Mouse (Mus musculus): Measurements from ENCODE around the gene Morc1. TPM values are rescaled to one million over a fixed set of nuclear protein-coding genes. Genes with fewer than 3 reads are reported as not detected.

The Morc1 gene
- polyA plus RNA-seq, 1 experiment = not detected

- H3K27ac ChIP-seq (ENCODE audit: insufficient read depth, low read length) = no peak within 1 kb of the TSS
- no peaks in the 10 kb centered on the region for H3K4me1 ChIP-seq (ENCODE audit: control insufficient read depth, insufficient read depth, low read length)
- H3K4me3 ChIP-seq (ENCODE audit: insufficient read depth, low read length) = no peak within 1 kb of the TSS
- TF ChIP-seq CTCF (IDR thresholded peaks at IDR 0.05; ENCODE audit: borderline replicate concordance, insufficient read depth, low read length) (no peak), POLR2A (IDR thresholded peaks at IDR 0.05; ENCODE audit: low read depth, low read length) (no peak)
These were observed 18.8 kb upstream of the Morc1 start, which contains the start of gene Gm5485 for GRCm38 (mm10) chr16:48412246-48412645. Gm5485 (minus strand) TSS chr16:48412416.

- no peaks in the 10 kb centered on the region for H3K4me1 ChIP-seq (ENCODE audit: control insufficient read depth, insufficient read depth, low read length)
These were observed 12.5 kb upstream of the Morc1 start for GRCm38 (mm10) chr16:48418557-48418956.

GRCm38 (mm10) chr16:48419035-48419434 is 12.0 kb upstream of the Morc1 start:
- TF ChIP-seq CTCF (IDR thresholded peaks at IDR 0.05; ENCODE audit: borderline replicate concordance, insufficient read depth, low read length) (no peak), POLR2A (IDR thresholded peaks at IDR 0.05; ENCODE audit: low read depth, low read length) (no peak)
- no peaks in the 10 kb centered on the region for H3K4me1 ChIP-seq (ENCODE audit: control insufficient read depth, insufficient read depth, low read length)
- no peak overlapping the region for H3K27ac ChIP-seq (ENCODE audit: insufficient read depth, low read length)
- no peak overlapping the region for H3K4me3 ChIP-seq (ENCODE audit: insufficient read depth, low read length)

More at GRCm38 (mm10) chr16:48418557-48418956, 12.5 kb upstream of the Morc1 start:
- H3K27ac ChIP-seq (ENCODE audit: insufficient read depth, low read length) = no peak overlapping the region
- TF ChIP-seq CTCF (IDR thresholded peaks at IDR 0.05; ENCODE audit: borderline replicate concordance, insufficient read depth, low read length) = no peak
- TF ChIP-seq POLR2A (IDR thresholded peaks at IDR 0.05; ENCODE audit: low read depth, low read length) = no peak
- H3K4me3 ChIP-seq (ENCODE audit: insufficient read depth, low read length) = no peak overlapping the region

GRCm38 (mm10) chr16:48422501-48422900 is 8.5 kb upstream of the Morc1 start:
- no peak for TF ChIP-seq POLR2A (IDR thresholded peaks at IDR 0.05; ENCODE audit: low read depth, low read length)
- TF ChIP-seq CTCF (IDR thresholded peaks at IDR 0.05; ENCODE audit: borderline replicate concordance, insufficient read depth, low read length) = no peak
- no peaks in the 10 kb centered on the region for H3K4me1 ChIP-seq (ENCODE audit: control insufficient read depth, insufficient read depth, low read length)
- H3K27ac ChIP-seq (ENCODE audit: insufficient read depth, low read length) = no peak overlapping the region
- no peak overlapping the region for H3K4me3 ChIP-seq (ENCODE audit: insufficient read depth, low read length)

- no peak overlapping the region for H3K4me3 ChIP-seq (ENCODE audit: insufficient read depth, low read length)
- H3K27ac ChIP-seq (ENCODE audit: insufficient read depth, low read length) = no peak overlapping the region
- no peaks in the 10 kb centered on the region for H3K4me1 ChIP-seq (ENCODE audit: control insufficient read depth, insufficient read depth, low read length)
- no peak for TF ChIP-seq POLR2A (IDR thresholded peaks at IDR 0.05; ENCODE audit: low read depth, low read length)
- TF ChIP-seq CTCF (IDR thresholded peaks at IDR 0.05; ENCODE audit: borderline replicate concordance, insufficient read depth, low read length) = no peak
These were observed 7.0 kb upstream of the Morc1 start for GRCm38 (mm10) chr16:48424069-48424468.

- TF ChIP-seq CTCF (IDR thresholded peaks at IDR 0.05; ENCODE audit: borderline replicate concordance, insufficient read depth, low read length) (no peak), POLR2A (IDR thresholded peaks at IDR 0.05; ENCODE audit: low read depth, low read length) (no peak)
- Histone ChIP-seq H3K4me1 (ENCODE audit: control insufficient read depth, insufficient read depth, low read length) (no peaks in the 10 kb centered on the region), H3K4me3 (ENCODE audit: insufficient read depth, low read length) (no peak overlapping the region), H3K27ac (ENCODE audit: insufficient read depth, low read length) (no peak overlapping the region)
These were observed 1.6 kb upstream of the Morc1 start for GRCm38 (mm10) chr16:48429427-48429826.

- H3K4me3 ChIP-seq (ENCODE audit: insufficient read depth, low read length) = no peak overlapping the region
- TF ChIP-seq POLR2A (IDR thresholded peaks at IDR 0.05; ENCODE audit: low read depth, low read length) (no peak), CTCF (IDR thresholded peaks at IDR 0.05; ENCODE audit: borderline replicate concordance, insufficient read depth, low read length) (no peak)
- H3K27ac ChIP-seq (ENCODE audit: insufficient read depth, low read length) = no peak overlapping the region
- H3K4me1 ChIP-seq (ENCODE audit: control insufficient read depth, insufficient read depth, low read length) = no peaks in the 10 kb centered on the region
These were observed 4.4 kb downstream of the Morc1 start for GRCm38 (mm10) chr16:48435454-48435853.

- no peak overlapping the region for H3K4me3 ChIP-seq (ENCODE audit: insufficient read depth, low read length)
- TF ChIP-seq CTCF (IDR thresholded peaks at IDR 0.05; ENCODE audit: borderline replicate concordance, insufficient read depth, low read length) (no peak), POLR2A (IDR thresholded peaks at IDR 0.05; ENCODE audit: low read depth, low read length) (no peak)
- no peak overlapping the region for H3K27ac ChIP-seq (ENCODE audit: insufficient read depth, low read length)
- H3K4me1 ChIP-seq (ENCODE audit: control insufficient read depth, insufficient read depth, low read length) = no peaks in the 10 kb centered on the region
These were observed 6.4 kb downstream of the Morc1 start for GRCm38 (mm10) chr16:48437476-48437875.

- TF ChIP-seq CTCF (IDR thresholded peaks at IDR 0.05; ENCODE audit: borderline replicate concordance, insufficient read depth, low read length) = no peak
- TF ChIP-seq POLR2A (IDR thresholded peaks at IDR 0.05; ENCODE audit: low read depth, low read length) = no peak
- H3K4me3 ChIP-seq (ENCODE audit: insufficient read depth, low read length) = no peak overlapping the region
- no peaks in the 10 kb centered on the region for H3K4me1 ChIP-seq (ENCODE audit: control insufficient read depth, insufficient read depth, low read length)
- no peak overlapping the region for H3K27ac ChIP-seq (ENCODE audit: insufficient read depth, low read length)
These were observed 13.6 kb downstream of the Morc1 start for GRCm38 (mm10) chr16:48444589-48444988.

GRCm38 (mm10) chr16:48446161-48446925 is 15.3 kb downstream of the Morc1 start:
- no peak overlapping the region for H3K27ac ChIP-seq (ENCODE audit: insufficient read depth, low read length)
- no peaks in the 10 kb centered on the region for H3K4me1 ChIP-seq (ENCODE audit: control insufficient read depth, insufficient read depth, low read length)
- H3K4me3 ChIP-seq (ENCODE audit: insufficient read depth, low read length) = no peak overlapping the region
- TF ChIP-seq POLR2A (IDR thresholded peaks at IDR 0.05; ENCODE audit: low read depth, low read length) (no peak), CTCF (IDR thresholded peaks at IDR 0.05; ENCODE audit: borderline replicate concordance, insufficient read depth, low read length) (no peak)

Measured in embryonic fibroblast, embryonic 13.5 days (primary cell).